Mouse (Mus musculus): Measurements from ENCODE around the gene Abca8a.
"Not testable (repeated sequence)": the region's sequence is repeated elsewhere in the genome, so short reads cannot be mapped to it uniquely, and the experiment has no call there.

Abca8a gene

DNA sequence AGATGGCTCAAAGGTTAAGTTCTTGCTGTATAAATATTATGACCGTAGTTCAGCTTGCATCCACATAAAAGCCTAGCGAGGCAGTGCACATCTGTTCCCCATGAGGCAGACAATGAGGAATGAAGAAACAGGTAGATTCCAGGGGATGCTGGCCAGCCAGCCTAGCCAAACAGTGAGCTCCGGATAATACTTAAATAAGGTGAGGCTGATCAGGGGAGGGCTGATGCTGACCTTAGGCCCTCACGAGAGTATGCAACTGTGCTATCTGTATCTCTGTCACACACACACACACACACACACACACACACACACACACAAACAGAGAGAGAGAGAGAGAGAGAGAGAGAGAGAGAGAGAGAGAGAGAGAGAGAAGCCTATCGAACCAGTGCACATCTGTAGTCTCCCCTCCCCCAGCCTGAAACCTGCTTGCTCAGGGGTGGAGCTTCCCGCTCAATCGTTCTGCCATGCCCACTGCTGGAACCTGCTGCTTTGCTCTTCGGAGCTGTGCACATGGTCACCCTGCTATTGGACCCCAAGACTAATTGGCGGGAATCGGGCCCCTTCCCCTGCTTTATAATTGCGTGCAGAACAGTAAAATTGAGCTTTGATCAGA lies 108.2 kb downstream of the Abca8a start:
- in situ Hi-C loops (cut with MboI, MseI) = not testable (repeated sequence)

DNA sequence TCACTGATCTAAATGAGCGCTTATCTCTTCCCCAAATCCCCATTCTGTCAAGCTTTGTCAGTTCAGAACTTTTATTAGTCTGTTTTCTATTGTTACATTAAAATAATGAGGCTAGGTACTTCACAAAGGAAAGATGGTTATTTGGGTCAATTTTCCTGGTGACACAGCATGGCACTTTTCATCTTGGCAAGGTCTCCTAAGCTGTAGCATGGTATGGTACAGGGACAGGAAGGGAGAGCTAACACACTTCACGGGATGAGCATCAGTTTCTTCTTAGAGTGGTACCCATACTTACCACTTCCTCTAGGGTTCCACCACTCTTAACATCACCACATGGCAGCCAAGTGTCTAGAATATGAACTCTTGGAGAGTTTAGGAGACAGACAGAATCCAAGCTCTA lies 113.9 kb downstream of the Abca8a start:
- in situ Hi-C loops (cut with MboI, MseI) = no loop called here
